Mouse (Mus musculus) embryonic facial prominence, embryonic 11.5 days (tissue): ENCODE data around the gene Ank3. TPM values are rescaled to one million over a fixed set of nuclear protein-coding genes. Genes with fewer than 3 reads are reported as not detected.

ENCODE experiments used
- ATAC-seq: fragments of 200-750 bp; cut with Nextera tagmentation; replicated peaks from 2 replicates; pipeline ENCODE4 v1.8.0; 2017; ENCODE audit warnings: low read depth; ENCODE audit not compliant: insufficient number of reproducible peaks, low FRiP score, low TSS enrichment
- DNase-seq: peaks from one replicate; pipeline ENCODE4 v3.0.0-alpha.2; 2015; ENCODE audit warnings: low spot score
- H3K27ac ChIP-seq: fragments of 300-500 bp; sonication (generic); replicated peaks from 2 replicates; pipeline ENCODE4 v1.5.1; 2014; ENCODE audit warnings: mild to moderate bottlenecking, low read depth, low read length, control low read depth
- H3K27me3 ChIP-seq: fragments of 300-500 bp; sonication (generic); 2 replicates; pipeline ENCODE4 v1.6.1; 2014; ENCODE audit warnings: mild to moderate bottlenecking, low read length, moderate library complexity, mixed read lengths; ENCODE audit not compliant: control insufficient read depth, insufficient read depth
- H3K36me3 ChIP-seq: fragments of 300-500 bp; sonication (generic); replicated peaks from 2 replicates; pipeline ENCODE4 v1.6.1; 2014; ENCODE audit warnings: low read depth, mild to moderate bottlenecking, low read length, moderate library complexity, mixed read lengths; ENCODE audit not compliant: control insufficient read depth, insufficient read depth
- H3K4me1 ChIP-seq: fragments of 300-500 bp; sonication (generic); 2 replicates; pipeline ENCODE4 v1.6.1; 2014; ENCODE audit warnings: low read length, mixed read lengths; ENCODE audit not compliant: control insufficient read depth, insufficient read depth
- H3K4me2 ChIP-seq: fragments of 300-500 bp; sonication (generic); 2 replicates; pipeline ENCODE4 v1.6.1; 2014; ENCODE audit warnings: low read depth, mild to moderate bottlenecking, control low read depth, low read length, moderate library complexity
- H3K4me3 ChIP-seq: fragments of 300-500 bp; sonication (generic); 2 replicates; pipeline ENCODE4 v1.5.1; 2014; ENCODE audit warnings: low read depth, low read length, control low read depth
- H3K9ac ChIP-seq: fragments of 300-500 bp; sonication (generic); replicated peaks from 2 replicates; pipeline ENCODE4 v1.6.1; 2014; ENCODE audit warnings: mild to moderate bottlenecking, control low read depth, low read length
- H3K9me3 ChIP-seq: fragments of 300-500 bp; sonication (generic); replicated peaks from 2 replicates; pipeline ENCODE4 v1.6.1; 2016; ENCODE audit warnings: mild to moderate bottlenecking, low read length, inconsistent platforms, mixed read lengths; ENCODE audit not compliant: control insufficient read depth
- WGBS: fragments of 180-500 bp; shearing (Covaris S2); extraction: QIAGEN DNeasy Blood & Tissue Kit; methylation state at CpG from one replicate; pipeline ENCODE4 v1.1.7; 2014; 5-methylcytosine and 5-hydroxymethylcytosine counted together
- polyA plus RNA-seq: library from polyadenylated mRNA; unstranded; fragments of >200 nt; fragmentation: Nextera tagmentation; extraction: Ambion mirVana; gene quantifications from 2 replicates; pipeline ENCODE4 v1.2.1, GENCODE M21; 2014

Ank3 gene
- polyA plus RNA-seq, 1 experiment from 2014 or later = 32.5 TPM

DNA sequence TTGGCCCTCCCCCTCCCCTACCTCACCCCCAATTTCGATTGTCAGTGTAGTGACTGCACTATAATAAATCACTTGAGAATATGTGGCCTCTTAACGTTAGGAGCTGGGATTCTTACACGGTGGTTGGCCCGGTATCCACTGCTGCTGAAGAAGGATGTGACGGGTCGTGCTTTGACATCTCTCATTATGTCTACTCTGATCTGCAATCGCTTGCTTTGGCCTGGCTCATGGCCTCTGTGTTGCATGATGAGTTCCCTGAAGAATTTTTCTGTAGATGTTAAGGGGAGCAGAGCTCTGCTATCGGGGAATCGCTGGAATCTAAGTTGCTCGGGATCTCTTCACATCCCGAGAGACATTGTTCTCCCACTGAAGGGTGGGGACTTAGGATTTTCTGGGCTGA, 354.9 kb downstream of the Ank3 start:
- WGBS = 93% methylated on average over 11 of the region's 11 CpGs
- Histone ChIP-seq H3K9me3 (no peaks in the 10 kb centered on the region), H3K27me3 (no peaks in the 10 kb centered on the region), H3K36me3 (no peaks in the 10 kb centered on the region), H3K4me1 (no peaks in the 10 kb centered on the region), H3K27ac (no peak overlapping the region), H3K4me3 (no peak overlapping the region), H3K9ac (no peak overlapping the region), H3K4me2 (no peak overlapping the region)
- no peak for ATAC-seq
- no peak for DNase-seq

DNA sequence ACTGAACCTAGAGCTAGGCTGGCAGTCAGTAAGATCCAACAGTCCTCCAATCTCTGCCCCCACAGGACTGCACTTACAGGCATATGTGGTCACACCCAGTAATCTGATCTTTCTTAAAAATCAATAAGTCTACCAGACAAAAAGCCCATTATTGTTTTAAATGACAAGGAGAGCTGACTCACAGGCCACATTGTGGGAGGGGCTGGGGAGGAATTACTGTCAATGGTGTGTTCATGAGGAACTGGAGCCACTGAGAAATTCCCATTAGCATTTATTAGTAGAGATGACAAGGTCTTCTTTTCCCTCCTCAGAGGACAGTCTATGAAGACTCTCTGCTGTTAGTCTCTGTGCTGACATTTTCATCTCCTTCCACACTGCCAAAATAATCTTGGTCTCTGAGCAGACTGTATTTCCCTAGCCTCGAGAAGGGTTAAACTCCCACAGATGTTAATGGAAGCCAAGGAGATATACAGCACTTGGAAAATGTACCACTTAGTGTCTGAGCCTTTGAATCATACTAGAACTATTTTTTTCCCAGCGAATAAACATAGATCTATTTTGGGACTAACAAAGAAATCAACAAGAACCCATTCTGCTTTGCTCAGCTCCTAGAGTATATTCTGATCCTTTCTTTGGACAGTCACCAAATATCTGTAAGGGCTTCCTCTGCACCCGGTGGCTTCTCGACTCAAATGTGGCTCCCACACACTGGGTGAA, 358.5 kb downstream of the Ank3 start:
- no peak overlapping the region for H3K9ac ChIP-seq
- H3K9me3 ChIP-seq = no peaks in the 10 kb centered on the region
- no peak overlapping the region for H3K4me2 ChIP-seq
- WGBS = 79% methylated on average over 4 of the region's 4 CpGs
- H3K27me3 ChIP-seq = no peaks in the 10 kb centered on the region
- ATAC-seq (no peak), DNase-seq (no peak)
- no peak overlapping the region for H3K4me3 ChIP-seq
- no peaks in the 10 kb centered on the region for H3K36me3 ChIP-seq
- no peaks in the 10 kb centered on the region for H3K4me1 ChIP-seq
- no peak overlapping the region for H3K27ac ChIP-seq

DNA sequence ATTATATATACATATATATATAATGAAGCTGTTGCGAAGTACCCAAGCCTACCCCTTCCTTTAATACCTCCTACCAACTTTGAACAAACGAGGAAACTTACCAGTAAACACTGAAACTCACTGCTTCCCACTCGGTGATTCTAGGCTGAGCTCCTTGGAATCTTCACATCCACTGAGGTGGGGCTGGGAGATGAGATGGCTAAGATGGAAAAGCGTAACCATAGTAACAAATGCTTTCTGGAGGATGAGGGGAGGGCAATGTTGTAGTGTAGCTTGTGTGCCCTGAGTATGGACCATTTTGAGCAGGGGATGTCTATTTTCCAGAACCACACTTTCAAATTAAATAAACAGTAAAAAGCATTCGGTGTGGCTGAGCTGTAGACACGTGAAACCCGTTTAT, 364.4 kb downstream of the Ank3 start:
- no peak overlapping the region for H3K4me3 ChIP-seq
- DNase-seq (no peak), ATAC-seq (no peak)
- no peaks in the 10 kb centered on the region for H3K27me3 ChIP-seq
- H3K9me3 ChIP-seq = no peaks in the 10 kb centered on the region
- no peaks in the 10 kb centered on the region for H3K36me3 ChIP-seq
- H3K4me2 ChIP-seq = no peak overlapping the region
- no peak overlapping the region for H3K27ac ChIP-seq
- WGBS = 67% methylated on average over 7 of the region's 7 CpGs
- H3K9ac ChIP-seq = no peak overlapping the region
- H3K4me1 ChIP-seq = no peaks in the 10 kb centered on the region

DNA sequence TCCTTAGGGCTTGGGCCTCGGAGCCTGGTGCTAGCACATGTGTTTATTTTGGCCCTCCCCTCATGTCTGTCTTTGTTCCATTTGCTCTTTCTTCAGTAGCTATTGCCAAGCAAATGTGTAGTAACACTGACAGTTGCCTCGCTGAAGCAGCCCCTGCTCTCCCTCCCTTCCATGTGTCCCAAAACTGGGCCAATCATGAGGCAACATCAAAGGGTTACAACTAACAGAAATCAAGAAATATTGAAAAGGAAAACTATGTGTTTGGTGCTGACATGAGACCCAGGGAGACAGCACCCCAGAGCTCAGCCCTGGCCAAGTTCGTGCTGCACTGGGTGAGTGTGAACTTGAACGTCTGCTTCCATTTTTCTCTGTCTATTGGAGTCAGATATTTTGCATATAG, 365.8 kb downstream of the Ank3 start:
- 57% methylated on average over 4 of the region's 4 CpGs for WGBS
- ATAC-seq = no peak
- H3K9me3 ChIP-seq = no peaks in the 10 kb centered on the region

DNA sequence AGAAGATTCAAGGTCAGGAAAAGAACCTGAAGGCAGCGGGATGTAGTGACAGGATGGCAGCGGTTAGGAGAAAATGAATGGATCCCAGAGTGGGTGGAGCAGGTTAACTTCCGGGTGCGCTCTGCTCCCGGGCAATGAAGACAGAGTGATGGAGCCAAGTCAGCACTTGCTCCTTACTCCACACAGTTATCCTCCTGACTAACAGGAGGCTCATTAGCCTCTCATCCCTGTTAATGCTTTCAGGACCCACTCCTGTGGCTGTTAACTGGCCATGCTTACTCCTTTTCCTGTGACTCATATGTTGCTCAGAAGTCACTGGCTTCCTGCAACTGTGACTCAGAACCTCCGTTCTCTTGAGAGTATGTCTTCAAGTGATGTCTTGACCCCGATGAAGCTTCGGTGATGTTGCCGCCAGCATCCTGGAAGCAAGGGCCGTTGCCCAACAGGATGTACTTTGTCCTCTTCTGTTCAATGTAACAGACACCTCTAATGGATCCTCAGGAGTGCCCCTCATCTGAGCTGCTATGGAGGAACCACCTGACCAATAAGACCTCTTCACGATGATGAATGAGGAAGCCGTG, 378.6 kb downstream of the Ank3 start:
- DNase-seq (no peak), ATAC-seq (no peak)
- Histone ChIP-seq H3K9ac (no peak overlapping the region), H3K9me3 (no peaks in the 10 kb centered on the region), H3K4me3 (no peak overlapping the region), H3K27me3 (no peaks in the 10 kb centered on the region), H3K27ac (no peak overlapping the region), H3K4me2 (no peak overlapping the region), H3K4me1 (no peaks in the 10 kb centered on the region), H3K36me3 (no peaks in the 10 kb centered on the region)
- 90% methylated on average over 12 of the region's 12 CpGs for WGBS

More for the DNA sequence above, 365.8 kb downstream of the Ank3 start:
- H3K4me3 ChIP-seq = no peak overlapping the region
- no peak overlapping the region for H3K27ac ChIP-seq
- H3K27me3 ChIP-seq = no peaks in the 10 kb centered on the region
- DNase-seq = no peak
- no peak overlapping the region for H3K9ac ChIP-seq
- H3K4me1 ChIP-seq = no peaks in the 10 kb centered on the region
- no peaks in the 10 kb centered on the region for H3K36me3 ChIP-seq
- no peak overlapping the region for H3K4me2 ChIP-seq

DNA sequence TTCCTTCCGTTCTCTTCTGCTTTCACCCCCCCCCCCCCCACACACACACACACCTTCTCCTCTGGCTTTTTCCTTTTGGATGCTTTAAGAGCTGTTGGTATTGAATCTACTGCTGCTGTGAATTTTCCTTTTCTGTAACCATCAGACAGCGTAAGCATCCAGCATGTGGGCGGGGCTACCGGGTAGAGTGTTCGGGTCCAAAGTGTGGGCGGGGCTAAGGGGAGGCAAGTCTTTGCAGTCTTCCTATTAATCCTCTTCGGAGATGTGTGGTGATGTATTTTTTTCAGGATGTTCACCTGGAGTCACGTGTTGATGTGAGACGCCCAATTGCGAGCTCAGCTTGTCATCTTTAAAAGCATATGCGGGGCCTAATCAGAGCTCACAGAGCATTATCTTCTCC, 379.2 kb downstream of the Ank3 start:
- DNase-seq = no peak
- H3K36me3 ChIP-seq = no peaks in the 10 kb centered on the region
- H3K9me3 ChIP-seq = no peaks in the 10 kb centered on the region
- no peaks in the 10 kb centered on the region for H3K27me3 ChIP-seq
- no peak overlapping the region for H3K4me3 ChIP-seq
- no peaks in the 10 kb centered on the region for H3K4me1 ChIP-seq
- ATAC-seq = no peak
- H3K9ac ChIP-seq = no peak overlapping the region
- no peak overlapping the region for H3K4me2 ChIP-seq
- H3K27ac ChIP-seq = no peak overlapping the region
- WGBS = 87% methylated on average over 11 of the region's 11 CpGs

DNA sequence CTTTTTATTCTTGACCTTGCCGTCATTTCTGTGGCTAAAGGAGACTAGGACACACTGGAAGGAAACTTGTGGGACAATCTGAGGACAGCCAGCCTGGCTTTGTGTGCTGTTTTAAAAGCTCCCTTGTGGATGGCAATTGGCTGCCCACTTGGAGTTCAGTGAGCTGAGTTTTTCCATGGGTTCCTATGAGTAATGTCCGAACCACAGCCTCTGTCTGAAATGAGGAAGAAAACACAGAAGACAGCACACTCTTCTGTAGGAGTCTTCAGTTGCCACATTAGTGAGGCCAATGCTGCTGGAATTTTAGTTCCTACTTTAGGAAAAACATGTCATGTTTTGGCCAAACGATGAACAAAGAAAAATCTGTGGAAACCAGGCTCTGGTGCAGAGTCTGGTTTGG, 380.7 kb downstream of the Ank3 start:
- H3K4me3 ChIP-seq = no peak overlapping the region
- no peaks in the 10 kb centered on the region for H3K36me3 ChIP-seq
- 81% methylated on average over 3 of the region's 3 CpGs for WGBS
- no peak overlapping the region for H3K9ac ChIP-seq
- ATAC-seq (no peak), DNase-seq (no peak)
- no peak overlapping the region for H3K4me2 ChIP-seq
- no peaks in the 10 kb centered on the region for H3K9me3 ChIP-seq
- no peak overlapping the region for H3K27ac ChIP-seq
- H3K27me3 ChIP-seq = no peaks in the 10 kb centered on the region
- H3K4me1 ChIP-seq = no peaks in the 10 kb centered on the region

DNA sequence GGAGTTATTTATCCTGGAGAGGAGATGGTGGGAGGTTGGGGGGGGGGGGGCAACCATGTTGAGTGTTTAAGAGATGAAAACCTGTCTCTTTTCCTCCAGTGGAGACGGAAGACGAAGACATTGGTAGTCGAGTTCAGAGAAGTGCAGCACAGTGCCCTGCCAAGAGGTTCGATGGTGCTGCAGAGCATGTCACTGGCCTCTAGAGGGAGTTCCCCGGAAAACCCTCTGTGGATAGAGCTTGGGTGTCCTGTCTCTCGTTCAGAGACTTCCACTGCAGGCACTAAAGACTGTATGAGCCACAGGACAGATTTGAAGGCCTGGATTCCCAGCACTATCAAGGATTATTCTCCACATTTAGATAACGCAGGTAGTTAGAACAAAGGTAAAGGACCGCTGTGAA, 382.9 kb downstream of the Ank3 start:
- Histone ChIP-seq H3K4me3 (no peak overlapping the region), H3K9me3 (no peaks in the 10 kb centered on the region), H3K9ac (no peak overlapping the region), H3K27ac (no peak overlapping the region), H3K36me3 (no peaks in the 10 kb centered on the region), H3K4me2 (no peak overlapping the region), H3K27me3 (no peaks in the 10 kb centered on the region), H3K4me1 (no peaks in the 10 kb centered on the region; the same call in 1 of the 2 replicates)
- ATAC-seq = peak; percentile 76
- WGBS = 31% methylated on average over 8 of the region's 8 CpGs
- DNase-seq = peak; percentile 79
